Mouse (Mus musculus) neural tube, embryonic 12.5 days (tissue): ENCODE measurements around the gene Rnf20. TPM values are rescaled to one million over a fixed set of nuclear protein-coding genes. Genes with fewer than 3 reads are reported as not detected.

Experiments used
- ATAC-seq: fragments of 200-750 bp; cut with Nextera tagmentation; 2 replicates; pipeline ENCODE4 v1.8.0; 2017; ENCODE audit warnings: low read depth, mild to moderate bottlenecking, moderate TSS enrichment, moderate library complexity; ENCODE audit not compliant: low FRiP score
- H3K27ac ChIP-seq: fragments of 300-500 bp; sonication (generic); 2 replicates; pipeline ENCODE4 v1.5.1; 2016
- H3K27me3 ChIP-seq: fragments of 300-500 bp; sonication (generic); replicated peaks from 2 replicates; pipeline ENCODE4 v1.6.1; 2016; ENCODE audit warnings: mild to moderate bottlenecking
- H3K36me3 ChIP-seq: fragments of 300-500 bp; sonication (generic); 2 replicates; pipeline ENCODE4 v1.6.1; 2016; ENCODE audit warnings: mild to moderate bottlenecking
- H3K4me1 ChIP-seq: fragments of 300-500 bp; sonication (generic); 2 replicates; pipeline ENCODE4 v1.6.1; 2016
- H3K4me2 ChIP-seq: fragments of 300-500 bp; sonication (generic); replicated peaks from 2 replicates; pipeline ENCODE4 v1.6.1; 2016; ENCODE audit warnings: mild to moderate bottlenecking
- H3K4me3 ChIP-seq: fragments of 300-500 bp; sonication (generic); 2 replicates; pipeline ENCODE4 v1.5.1; 2016
- H3K9ac ChIP-seq: fragments of 300-500 bp; sonication (generic); 2 replicates; pipeline ENCODE4 v1.6.1; 2016; ENCODE audit warnings: mild to moderate bottlenecking
- H3K9me3 ChIP-seq: fragments of 300-500 bp; sonication (generic); 2 replicates; pipeline ENCODE4 v1.6.1; 2016; ENCODE audit warnings: mild to moderate bottlenecking
- WGBS: fragments of 180-500 bp; shearing (Covaris S2); methylation state at CpG from one replicate; pipeline ENCODE4 v1.1.7; 2016; 5-methylcytosine and 5-hydroxymethylcytosine counted together
- polyA plus RNA-seq: library from polyadenylated mRNA; unstranded; fragments of >200 nt; fragmentation: Nextera tagmentation; extraction: Ambion mirVana; gene quantifications from 2 replicates; pipeline ENCODE4 v1.2.1, GENCODE M21; 2016

Gene Rnf20
- polyA plus RNA-seq, 1 experiment from 2014 or later: 57.4 TPM

- no peak overlapping the region for H3K4me2 ChIP-seq
- ATAC-seq: no peak
- peaks cover 24% of the 10 kb centered on the region for H3K36me3 ChIP-seq
- WGBS: 94% methylated on average over 5 of the region's 5 CpGs
- no peaks in the 10 kb centered on the region for H3K9me3 ChIP-seq
- H3K27ac ChIP-seq: no peak overlapping the region
- H3K4me1 ChIP-seq: no peaks in the 10 kb centered on the region
- no peak overlapping the region for H3K4me3 ChIP-seq
- H3K27me3 ChIP-seq: no peaks in the 10 kb centered on the region
- no peak overlapping the region for H3K9ac ChIP-seq
Measured at GRCm38 (mm10) chr4:49664850-49665249, 33.0 kb downstream of the Rnf20 start.

- no peak overlapping the region for H3K4me3 ChIP-seq
- no peaks in the 10 kb centered on the region for H3K36me3 ChIP-seq
- no peak overlapping the region for H3K27ac ChIP-seq
- 90% methylated on average over 6 of the region's 6 CpGs for WGBS
- no peak overlapping the region for H3K4me2 ChIP-seq
- no peaks in the 10 kb centered on the region for H3K4me1 ChIP-seq
- no peaks in the 10 kb centered on the region for H3K9me3 ChIP-seq
- H3K9ac ChIP-seq: no peak overlapping the region
- no peaks in the 10 kb centered on the region for H3K27me3 ChIP-seq
- no peak for ATAC-seq
Measured at GRCm38 (mm10) chr4:49676071-49676470, 44.3 kb downstream of the Rnf20 start.

- no peaks in the 10 kb centered on the region for H3K9me3 ChIP-seq
- no peak overlapping the region for H3K4me3 ChIP-seq
- no peak overlapping the region for H3K27ac ChIP-seq
- no peak overlapping the region for H3K9ac ChIP-seq
- ATAC-seq: no peak
- 82% methylated on average over 7 of the region's 7 CpGs for whole genome bisulfite sequencing
- no peaks in the 10 kb centered on the region for H3K36me3 ChIP-seq
- H3K4me2 ChIP-seq: no peak overlapping the region
- H3K4me1 ChIP-seq: no peaks in the 10 kb centered on the region
- H3K27me3 ChIP-seq: no peaks in the 10 kb centered on the region
Measured at GRCm38 (mm10) chr4:49676790-49677189, 45.0 kb downstream of the Rnf20 start.

GRCm38 (mm10) chr4:49680171-49680875 is 48.5 kb downstream of the Rnf20 start:
- H3K36me3 ChIP-seq: no peaks in the 10 kb centered on the region
- no peak for ATAC-seq
- no peak overlapping the region for H3K9ac ChIP-seq
- H3K4me1 ChIP-seq: no peaks in the 10 kb centered on the region
- no peak overlapping the region for H3K4me3 ChIP-seq
- no peaks in the 10 kb centered on the region for H3K9me3 ChIP-seq
- H3K27me3 ChIP-seq: no peaks in the 10 kb centered on the region
- H3K27ac ChIP-seq: no peak overlapping the region
- WGBS: 93% methylated on average over 11 of the region's 11 CpGs
- no peak overlapping the region for H3K4me2 ChIP-seq

GRCm38 (mm10) chr4:49681812-49682211 is 50.0 kb downstream of the Rnf20 start, which contains the start of gene Ppp3r2:
Gene Ppp3r2 (minus strand): TSS chr4:49682024.
- 87% methylated on average over 13 of the region's 13 CpGs for WGBS
- Histone ChIP-seq H3K4me3 (no peak within 1 kb of the TSS), H3K9me3 (no peaks in the 10 kb centered on the region), H3K4me1 (no peaks in the 10 kb centered on the region), H3K27ac (no peak within 1 kb of the TSS), H3K27me3 (no peaks in the 10 kb centered on the region), H3K36me3 (no peaks in the 10 kb centered on the region), H3K9ac (no peak within 1 kb of the TSS), H3K4me2 (no peak within 1 kb of the TSS)
- ATAC-seq: no peak

- H3K9ac ChIP-seq: no peak overlapping the region
- H3K4me3 ChIP-seq: no peak overlapping the region
- no peaks in the 10 kb centered on the region for H3K9me3 ChIP-seq
- no peaks in the 10 kb centered on the region for H3K36me3 ChIP-seq
- H3K4me1 ChIP-seq: 0 out of 2 replicates have a peak, but pooled peaks cover 4% of the 10 kb centered on the region
- 20% methylated on average over 9 of the region's 9 CpGs for WGBS
- no peak overlapping the region for H3K27ac ChIP-seq
- H3K27me3 ChIP-seq: no peaks in the 10 kb centered on the region
- H3K4me2 ChIP-seq: no peak overlapping the region
- peak; percentile 83 for ATAC-seq
Measured at GRCm38 (mm10) chr4:49688594-49689288, 56.9 kb downstream of the Rnf20 start.

DNA sequence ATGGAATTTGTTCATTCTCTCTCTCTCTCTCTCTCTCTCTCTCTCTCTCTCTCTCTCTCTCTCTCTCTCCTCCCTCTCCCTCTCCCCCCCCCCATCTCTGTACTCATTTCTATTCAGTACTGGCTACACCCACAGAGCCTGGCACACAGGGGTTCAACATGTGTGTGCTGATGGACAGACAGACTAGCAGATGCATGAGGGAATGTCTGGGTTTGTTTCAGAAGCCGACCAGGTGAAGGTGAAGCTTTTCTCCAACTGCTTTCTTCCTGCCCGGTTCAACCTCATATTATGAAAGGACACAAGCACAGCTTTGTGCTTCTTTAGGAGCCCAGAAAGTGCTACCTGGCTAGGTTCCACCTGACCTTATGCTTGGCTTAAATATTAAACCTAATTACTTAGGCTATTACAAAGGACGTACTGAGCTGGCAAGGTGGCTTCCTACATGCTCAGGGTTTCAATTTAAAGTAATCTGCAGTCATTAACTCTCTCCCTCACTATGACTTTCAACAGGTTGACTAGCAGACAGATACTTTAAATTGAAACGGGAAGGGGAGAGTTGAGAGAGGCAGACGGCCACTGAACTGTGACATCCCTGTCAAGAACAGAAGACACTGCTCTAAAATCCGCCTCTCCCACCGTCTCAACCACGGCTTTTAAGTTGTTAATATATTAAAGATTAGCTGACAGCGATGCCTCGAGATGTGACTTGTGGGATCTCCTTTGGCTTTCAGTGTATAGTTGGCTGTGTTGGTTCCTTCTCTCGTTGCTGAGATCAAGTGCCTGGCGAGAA is 59.8 kb downstream of the Rnf20 start:
- H3K9ac ChIP-seq: no peak overlapping the region
- no peak overlapping the region for H3K4me3 ChIP-seq
- no peaks in the 10 kb centered on the region for H3K27me3 ChIP-seq
- H3K4me1 ChIP-seq: 0 out of 2 replicates have a peak, but pooled peaks cover 4% of the 10 kb centered on the region
- WGBS: 80% methylated on average over 12 of the region's 12 CpGs
- no peaks in the 10 kb centered on the region for H3K36me3 ChIP-seq
- no peak overlapping the region for H3K27ac ChIP-seq
- no peak overlapping the region for H3K4me2 ChIP-seq
- H3K9me3 ChIP-seq: no peaks in the 10 kb centered on the region
- ATAC-seq: no peak

Other genes with a start within 250 kb of the Rnf20 start
- not detected in 2 replicates for gene Acnat2, start 223.9 kb upstream of the Rnf20 start, polyA plus RNA-seq
- not detected in 2 replicates for gene Acnat1, start 158.1 kb upstream of the Rnf20 start, polyA plus RNA-seq
- gene Baat, start 125.4 kb upstream of the Rnf20 start, polyA plus RNA-seq: 0.27 and 0.30 TPM in 2 replicates
- 77.3 and 78.3 TPM in 2 replicates for gene Mrpl50, start 110.9 kb upstream of the Rnf20 start, polyA plus RNA-seq
- gene Zfp189, start 110.8 kb upstream of the Rnf20 start, polyA plus RNA-seq: 12.8 and 14.3 TPM in 2 replicates
- not detected in 2 replicates for gene Aldob, start 82.5 kb upstream of the Rnf20 start, polyA plus RNA-seq
- gene Tmem246, start 34.1 kb upstream of the Rnf20 start, polyA plus RNA-seq: 33.7 and 34.5 TPM in 2 replicates
- 0.14 TPM in 2 replicates for gene Ppp3r2, start 50.0 kb downstream of the Rnf20 start, polyA plus RNA-seq
- 4.6 and 4.9 TPM in 2 replicates for gene Grin3a, start 213.7 kb downstream of the Rnf20 start, polyA plus RNA-seq